ENCODE assay signal across 33 mouse cellular contexts in the genomic region with DNA sequence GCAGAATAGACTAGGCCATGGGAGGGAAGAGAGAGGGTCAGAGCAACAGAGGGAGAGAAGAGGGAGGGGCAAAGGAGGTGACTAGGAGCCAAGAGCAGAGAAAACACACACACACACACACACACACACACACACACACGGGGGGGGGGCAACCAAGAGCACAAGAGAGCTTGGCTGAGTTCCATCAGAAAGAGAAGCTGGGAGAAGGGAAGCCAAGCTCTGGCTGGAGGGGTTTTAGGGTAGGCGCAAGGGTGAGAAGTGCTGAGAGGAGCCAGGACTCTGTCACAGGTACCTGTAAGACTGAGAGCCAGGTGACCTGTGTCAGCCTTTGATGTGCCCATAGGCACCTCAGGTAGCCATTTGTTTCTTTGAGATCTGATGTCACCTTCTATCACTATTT. TPM values are rescaled to one million over a fixed set of nuclear protein-coding genes. Genes with fewer than 3 reads are reported as not detected.
DNase-seq lines count a peak whose midpoint lies in the region; ATAC-seq and TF ChIP-seq lines count a peak whose summit lies in the region.
"Had no signal": no experiment of that assay in that cellular context is flagged by ENCODE, and none has a peak within 500 bp of the region (broad histone marks: within the 10 kb centered on the region; RNA-seq: fewer than 3 reads in every experiment).

No protein-coding gene starts in this region.

- no peak for TF ChIP-seq CTCF in midbrain, postnatal 0 days (IDR thresholded peaks at IDR 0.05)

- WGBS in heart, embryonic 15.5 days: 60% methylated on average over 2 of the region's 2 CpGs
- 63% methylated on average over 2 of the region's 2 CpGs for WGBS in heart, embryonic 11.5 days (ENCODE audit: insufficient replicate concordance)
- WGBS in midbrain, postnatal 0 days: 76% methylated on average over 2 of the region's 2 CpGs
- WGBS in midbrain, embryonic 14.5 days: 85% methylated on average over 2 of the region's 2 CpGs

- no peak overlapping the region for H3K4me2 ChIP-seq in heart, embryonic 15.5 days
- H3K4me2 ChIP-seq in heart, embryonic 11.5 days: no peak overlapping the region
- no peak overlapping the region for H3K4me2 ChIP-seq in midbrain, postnatal 0 days (ENCODE audit: low read depth, low read length, poor library complexity, severe bottlenecking)
- H3K4me2 ChIP-seq in midbrain, embryonic 14.5 days (ENCODE audit: low read length): no peak overlapping the region
- H3K4me2 ChIP-seq: embryonic facial prominence, embryonic 13.5 days; hindbrain, embryonic 13.5 days; limb, embryonic 15.5 days; liver, embryonic 13.5 days; neural tube, embryonic 12.5 days had no signal

- intact Hi-C loops in heart, postnatal 14 days (cut with DNase I): loop anchor here (2.0 kb wide), 1 partner anchor 24 kb away; no protein-coding TSS in a partner anchor

- no peaks in the 10 kb centered on the region for H3K36me3 ChIP-seq in heart, embryonic 15.5 days
- no peaks in the 10 kb centered on the region for H3K36me3 ChIP-seq in heart, embryonic 11.5 days (ENCODE audit: control insufficient read depth, insufficient read depth, low read length)
- no peaks in the 10 kb centered on the region for H3K36me3 ChIP-seq in midbrain, postnatal 0 days (ENCODE audit: insufficient read depth, low read length)
- no peaks in the 10 kb centered on the region for H3K36me3 ChIP-seq in midbrain, embryonic 14.5 days (ENCODE audit: control insufficient read depth, insufficient read depth, low read length)
- H3K36me3 ChIP-seq: embryonic facial prominence, embryonic 13.5 days; forebrain, embryonic 10.5 days; G1E; hindbrain, embryonic 13.5 days; limb, embryonic 15.5 days; liver, embryonic 13.5 days; midbrain, embryonic 10.5 days; neural tube, embryonic 12.5 days had no signal

- H3K9me3 ChIP-seq in heart, embryonic 15.5 days (replicated peaks): no peaks in the 10 kb centered on the region
- H3K9me3 ChIP-seq in heart, embryonic 11.5 days (replicated peaks; ENCODE audit: control insufficient read depth, low read length): no peaks in the 10 kb centered on the region
- no peaks in the 10 kb centered on the region for H3K9me3 ChIP-seq in midbrain, postnatal 0 days (ENCODE audit: low read length)
- no peaks in the 10 kb centered on the region for H3K9me3 ChIP-seq in midbrain, embryonic 14.5 days (ENCODE audit: control insufficient read depth, low read length)
- H3K9me3 ChIP-seq: embryonic facial prominence, embryonic 13.5 days; forebrain, embryonic 10.5 days; G1E; hindbrain, embryonic 13.5 days; limb, embryonic 15.5 days; liver, embryonic 13.5 days; midbrain, embryonic 10.5 days; neural tube, embryonic 12.5 days had no signal

- 0 out of 2 replicates have a peak overlapping the region, but pooled peaks have one; percentile 86 for H3K27ac ChIP-seq in heart, embryonic 15.5 days
- no peak overlapping the region for H3K27ac ChIP-seq in heart, embryonic 11.5 days (ENCODE audit: low read depth, low read length)
- H3K27ac ChIP-seq in midbrain, postnatal 0 days (ENCODE audit: low read depth, low read length): no peak overlapping the region
- H3K27ac ChIP-seq in midbrain, embryonic 14.5 days (replicated peaks; ENCODE audit: low read depth, low read length): no peak overlapping the region
- H3K27ac ChIP-seq: embryonic facial prominence, embryonic 13.5 days; forebrain, embryonic 10.5 days; hindbrain, embryonic 13.5 days; kidney, postnatal 0 days; limb, embryonic 15.5 days; liver, embryonic 13.5 days; midbrain, embryonic 10.5 days; neural tube, embryonic 12.5 days; stomach, postnatal 0 days had no signal

- H3K4me3 ChIP-seq in heart, embryonic 15.5 days: no peak overlapping the region
- H3K4me3 ChIP-seq in heart, embryonic 11.5 days (ENCODE audit: low read depth, low read length): no peak overlapping the region
- H3K4me3 ChIP-seq in midbrain, postnatal 0 days (ENCODE audit: low read depth, low read length): no peak overlapping the region
- H3K4me3 ChIP-seq in midbrain, embryonic 14.5 days (replicated peaks; ENCODE audit: low read depth, low read length): no peak overlapping the region
- H3K4me3 ChIP-seq: embryonic facial prominence, embryonic 13.5 days; forebrain, embryonic 10.5 days; hindbrain, embryonic 13.5 days; limb, embryonic 15.5 days; liver, embryonic 13.5 days; midbrain, embryonic 10.5 days; myocyte; neural tube, embryonic 12.5 days had no signal

- no peaks in the 10 kb centered on the region for H3K27me3 ChIP-seq in heart, embryonic 15.5 days
- no peaks in the 10 kb centered on the region for H3K27me3 ChIP-seq in heart, embryonic 11.5 days (ENCODE audit: control insufficient read depth, insufficient read depth, low read length)
- no peaks in the 10 kb centered on the region for H3K27me3 ChIP-seq in midbrain, postnatal 0 days (ENCODE audit: insufficient read depth, low read length)
- no peaks in the 10 kb centered on the region for H3K27me3 ChIP-seq in midbrain, embryonic 14.5 days (ENCODE audit: control insufficient read depth, insufficient read depth, low read length)
- H3K27me3 ChIP-seq: embryonic facial prominence, embryonic 13.5 days; hindbrain, embryonic 13.5 days; limb, embryonic 15.5 days; liver, embryonic 13.5 days; neural tube, embryonic 12.5 days had no signal

- peak; percentile 72 for DNase-seq in heart, adult 11 months
- no peak for DNase-seq in heart, postnatal 14 days
- DNase-seq in midbrain, postnatal 0 days (ENCODE audit: low spot score): peak; percentile 17
- no peak for DNase-seq in midbrain, embryonic 14.5 days
- no peak for DNase-seq in layer of hippocampus, adult 11-12 months (ENCODE audit: low spot score)
- DNase-seq: adrenal gland, postnatal 25 days; cerebellum, adult 18-20 months; forebrain, postnatal 0 days; gastrocnemius, postnatal 10 days; heart, postnatal 36 days; kidney, adult 8-10 months; kidney, postnatal 4 days; layer of hippocampus, postnatal 36 days; left cerebral cortex, postnatal 4 days; liver, embryonic 13.5 days; lung, adult 18-20 months; right cerebral cortex, adult 18-20 months; thymus, adult 18-20 months; thymus, postnatal 25 days had no signal

- no peak overlapping the region for H3K9ac ChIP-seq in heart, embryonic 15.5 days
- H3K9ac ChIP-seq in heart, embryonic 11.5 days (ENCODE audit: low read depth, low read length): no peak overlapping the region
- no peak overlapping the region for H3K9ac ChIP-seq in midbrain, postnatal 0 days (replicated peaks; ENCODE audit: low read length, poor library complexity, severe bottlenecking)
- H3K9ac ChIP-seq in midbrain, embryonic 14.5 days (replicated peaks; ENCODE audit: low read length): no peak overlapping the region
- H3K9ac ChIP-seq: embryonic facial prominence, embryonic 13.5 days; forebrain, postnatal 0 days; hindbrain, embryonic 13.5 days; limb, embryonic 15.5 days; liver, embryonic 13.5 days; neural tube, embryonic 12.5 days had no signal

- peaks cover 41% of the 10 kb centered on the region for H3K4me1 ChIP-seq in heart, embryonic 15.5 days (replicated peaks)
- H3K4me1 ChIP-seq in heart, embryonic 11.5 days (ENCODE audit: control insufficient read depth, insufficient read depth, low read length): peaks cover 29% of the 10 kb centered on the region
- H3K4me1 ChIP-seq in midbrain, postnatal 0 days (ENCODE audit: insufficient read depth, low read length): no peaks in the 10 kb centered on the region
- H3K4me1 ChIP-seq in midbrain, embryonic 14.5 days (ENCODE audit: control insufficient read depth, insufficient read depth, low read length): no peaks in the 10 kb centered on the region
- H3K4me1 ChIP-seq: hindbrain, embryonic 13.5 days; neural tube, embryonic 12.5 days had no signal

- no peak for ATAC-seq in heart, embryonic 15.5 days (replicated peaks; ENCODE audit: insufficient number of reproducible peaks, insufficient read depth, low FRiP score, low read depth)
- ATAC-seq in heart, embryonic 11.5 days (replicated peaks; ENCODE audit: insufficient number of reproducible peaks, low FRiP score, low TSS enrichment): no peak
- ATAC-seq in midbrain, postnatal 0 days (ENCODE audit: low FRiP score): no peak
- ATAC-seq in midbrain, embryonic 14.5 days (ENCODE audit: low FRiP score, low TSS enrichment): no peak
- ATAC-seq: forebrain, postnatal 0 days; intestine, embryonic 16.5 days; midbrain, embryonic 16.5 days had no signal

RNA-seq across cellular contexts. Expression of a gene that starts 22.9 kb away (rescaled TPM):
- total RNA-seq in heart, postnatal 14 days (2021): 100 to 1,000 TPM; 220 to 235 TPM
- 35.4 and 40.6 TPM in 2 replicates for polyA plus RNA-seq in heart, embryonic 15.5 days (2015; fragmentation: Nextera tagmentation; extraction: Ambion mirVana)
- 54.8 and 57.2 TPM in 2 replicates for polyA plus RNA-seq in heart, embryonic 11.5 days (2014; fragmentation: Nextera tagmentation; extraction: Ambion mirVana)
- total RNA-seq in midbrain, postnatal 0 days (2014; rRNA removed): 323 and 329 TPM in 2 replicates
- polyA plus RNA-seq in midbrain, postnatal 0 days (2015; fragmentation: Nextera tagmentation; extraction: Ambion mirVana): 74.1 and 75.1 TPM in 2 replicates
- polyA plus RNA-seq in midbrain, embryonic 14.5 days (2014; fragmentation: Nextera tagmentation; extraction: Ambion mirVana): 111 and 116 TPM in 2 replicates

Comparison
In these comparisons a context has a peak if more than half of its experiments do, and no peak if none do; other contexts are left out.
1. DNase-seq: peak in heart, adult 11 months (single experiment) and midbrain, postnatal 0 days (single experiment); none in heart, postnatal 14 days (0 of 2), midbrain, embryonic 14.5 days (single experiment) and layer of hippocampus, adult 11-12 months (single experiment).